Mouse (Mus musculus): ENCODE data around the gene Tmem260. TPM values are rescaled to one million over a fixed set of nuclear protein-coding genes. Genes with fewer than 3 reads are reported as not detected.

The Tmem260 gene
- polyA plus RNA-seq (2016; fragmentation: Nextera tagmentation; extraction: Ambion mirVana), result 29.2 and 30.0 TPM in 2 replicates

DNA sequence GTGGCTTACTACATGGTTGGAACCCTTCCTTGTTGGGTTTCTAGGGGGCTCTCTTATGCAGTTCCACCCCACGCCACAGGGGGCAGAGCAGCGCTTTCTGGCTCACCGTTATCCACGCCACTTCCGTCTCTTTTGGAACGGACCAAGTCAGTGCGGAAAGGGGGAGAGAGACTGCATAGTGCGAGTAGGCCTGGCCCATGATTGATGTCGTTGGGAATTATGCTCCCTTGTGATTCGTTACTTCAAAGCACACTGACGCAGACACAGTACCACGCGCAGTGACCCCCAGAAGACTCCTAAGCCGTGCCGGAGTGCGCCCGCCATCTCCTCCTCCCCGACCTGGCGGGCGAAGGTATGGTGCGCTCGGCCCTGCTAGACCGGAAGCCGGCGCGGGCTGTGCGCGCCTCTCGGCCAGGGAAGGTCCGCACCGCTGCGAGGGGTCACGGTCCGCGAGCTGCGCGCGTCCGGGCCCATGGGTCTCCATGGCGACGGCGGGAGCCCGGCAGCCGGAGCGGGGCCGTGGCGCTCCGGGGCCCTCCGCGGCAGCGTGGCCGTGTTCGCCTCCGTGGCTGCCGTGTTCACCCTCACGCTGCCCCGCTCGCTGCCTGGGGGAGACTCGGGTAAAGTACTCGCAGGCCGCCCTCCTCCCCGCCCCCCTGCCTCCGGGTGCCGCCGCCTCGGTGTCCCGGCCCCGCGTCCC is at the start of gene Tmem260:
Gene Tmem260 (plus strand): TSS at position 141 of the 700 bp plus-strand sequence.
- Histone ChIP-seq H3K4me2 (replicated peaks) (peak within 1 kb of the TSS; percentile 69), H3K27me3 (no peaks in the 10 kb centered on the region; the same call in 1 of the 2 replicates), H3K9me3 (replicated peaks) (no peaks in the 10 kb centered on the region), H3K36me3 (no peaks in the 10 kb centered on the region), H3K9ac (peak within 1 kb of the TSS; percentile 88), H3K4me3 (peak within 1 kb of the TSS; percentile 74), H3K4me1 (peaks cover 10% of the 10 kb centered on the region), H3K27ac (peak within 1 kb of the TSS; percentile 90)
- WGBS, result under 1% methylated on average over 59 of the region's 69 CpGs
- ATAC-seq (ENCODE audit: low FRiP score), result peak; percentile 99

DNA sequence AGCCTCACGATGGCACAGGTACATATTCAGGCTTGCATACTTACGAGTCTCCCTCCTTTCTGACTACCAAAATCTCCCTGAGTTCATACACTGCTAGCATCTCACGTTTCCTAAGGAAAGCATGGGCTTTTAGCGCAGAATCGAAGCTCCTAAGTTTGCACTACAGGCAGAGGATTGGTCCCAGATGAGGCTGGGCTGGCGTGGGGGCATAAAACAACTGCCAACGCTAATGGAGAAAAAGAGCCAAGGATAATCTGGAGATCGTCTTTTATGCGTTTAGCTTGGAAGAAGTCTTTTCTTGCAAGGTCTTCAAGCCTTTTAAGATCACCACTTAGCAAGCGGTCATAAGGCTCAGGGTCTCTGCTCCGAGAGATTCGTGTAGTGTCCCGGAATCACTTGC is 39.8 kb upstream of the Tmem260 start:
- Histone ChIP-seq H3K9me3 (replicated peaks) (no peaks in the 10 kb centered on the region), H3K9ac (no peak overlapping the region), H3K36me3 (no peaks in the 10 kb centered on the region), H3K27me3 (no peaks in the 10 kb centered on the region), H3K27ac (no peak overlapping the region), H3K4me3 (no peak overlapping the region), H3K4me1 (no peaks in the 10 kb centered on the region), H3K4me2 (replicated peaks) (no peak overlapping the region)
- 92% methylated on average over 13 of the region's 13 CpGs for WGBS
- ATAC-seq (ENCODE audit: low FRiP score), result no peak

DNA sequence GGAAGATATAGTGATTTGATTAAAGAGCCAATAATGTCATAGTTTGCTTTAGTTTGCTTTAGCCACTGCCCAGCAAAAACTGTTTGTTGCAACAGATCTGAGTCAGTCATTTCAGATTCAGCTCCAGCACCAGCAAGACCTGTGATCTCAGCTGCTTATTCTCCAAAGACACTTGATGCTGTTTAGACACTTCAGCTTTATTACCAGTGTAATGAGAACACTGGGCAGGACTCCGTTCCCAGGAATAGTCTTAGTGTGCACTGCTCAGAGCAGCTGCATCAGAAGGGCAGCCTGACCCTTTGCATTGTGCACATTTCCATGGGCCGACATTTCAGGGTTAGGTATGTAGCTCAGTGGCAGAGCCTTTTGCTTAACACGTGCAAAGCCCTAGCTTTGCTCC is 28.9 kb upstream of the Tmem260 start:
- H3K27me3 ChIP-seq, result no peaks in the 10 kb centered on the region
- no peak overlapping the region for H3K4me2 ChIP-seq (replicated peaks)
- no peak overlapping the region for H3K27ac ChIP-seq
- H3K36me3 ChIP-seq, result no peaks in the 10 kb centered on the region
- peaks cover 2% of the 10 kb centered on the region; the same call in 1 of the 2 replicates for H3K4me1 ChIP-seq
- H3K9me3 ChIP-seq (replicated peaks), result no peaks in the 10 kb centered on the region
- ATAC-seq (ENCODE audit: low FRiP score), result no peak
- H3K9ac ChIP-seq, result no peak overlapping the region
- no peak overlapping the region for H3K4me3 ChIP-seq
- whole genome bisulfite sequencing, result 76% methylated on average over 3 of the region's 3 CpGs

DNA sequence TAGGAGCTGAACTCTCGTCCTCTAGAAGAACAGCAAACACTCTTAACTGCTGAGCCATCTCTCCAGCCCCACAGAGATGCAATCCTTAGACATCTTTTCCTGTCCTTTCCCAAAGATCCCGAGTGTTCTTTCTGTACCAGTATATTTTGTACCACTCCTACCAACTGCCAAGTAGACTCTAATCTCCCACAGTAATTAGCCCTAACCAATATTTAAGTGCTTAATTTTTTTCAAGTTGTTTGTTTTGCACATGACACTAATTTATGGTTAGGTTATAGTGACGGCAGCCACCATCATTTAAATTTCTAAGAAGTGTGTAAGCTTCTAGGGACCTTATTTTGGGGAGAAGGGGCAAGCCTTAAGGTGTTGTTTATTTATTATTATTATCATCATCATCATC is 27.7 kb upstream of the Tmem260 start:
- no peak overlapping the region for H3K4me2 ChIP-seq (replicated peaks)
- ATAC-seq (ENCODE audit: low FRiP score), result no peak
- no peaks in the 10 kb centered on the region for H3K27me3 ChIP-seq
- H3K27ac ChIP-seq, result no peak overlapping the region
- no peak overlapping the region for H3K9ac ChIP-seq
- 73% methylated on average over 3 of the region's 3 CpGs for WGBS
- no peak overlapping the region for H3K4me3 ChIP-seq
- no peaks in the 10 kb centered on the region for H3K36me3 ChIP-seq
- H3K4me1 ChIP-seq, result peaks cover 5% of the 10 kb centered on the region; the same call in 1 of the 2 replicates
- no peaks in the 10 kb centered on the region for H3K9me3 ChIP-seq (replicated peaks)

DNA sequence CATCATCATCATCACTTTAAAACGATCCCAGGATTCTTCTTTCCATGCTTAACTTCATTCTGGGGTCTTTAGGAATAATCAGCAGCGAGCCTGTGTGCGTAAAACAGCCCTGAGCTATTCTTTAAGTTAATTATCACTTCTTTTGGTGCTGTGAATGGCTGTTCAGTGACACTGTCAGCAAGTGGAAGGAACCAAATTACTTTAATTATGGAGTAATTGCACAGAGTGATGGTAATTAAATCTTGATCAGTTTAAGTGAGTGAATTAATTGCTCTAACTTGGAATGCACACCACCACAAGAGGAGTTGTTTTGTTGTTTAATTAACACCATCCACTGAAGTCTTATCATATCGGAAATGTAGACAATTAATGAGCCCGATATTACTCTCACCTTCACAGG is 27.3 kb upstream of the Tmem260 start:
- Histone ChIP-seq H3K36me3 (no peaks in the 10 kb centered on the region), H3K9ac (no peak overlapping the region), H3K27me3 (no peaks in the 10 kb centered on the region), H3K4me3 (no peak overlapping the region), H3K9me3 (replicated peaks) (no peaks in the 10 kb centered on the region), H3K4me2 (replicated peaks) (no peak overlapping the region), H3K27ac (no peak overlapping the region), H3K4me1 (peaks cover 5% of the 10 kb centered on the region; the same call in 1 of the 2 replicates)
- ATAC-seq (ENCODE audit: low FRiP score), result no peak
- 79% methylated on average over 5 of the region's 5 CpGs for WGBS

DNA sequence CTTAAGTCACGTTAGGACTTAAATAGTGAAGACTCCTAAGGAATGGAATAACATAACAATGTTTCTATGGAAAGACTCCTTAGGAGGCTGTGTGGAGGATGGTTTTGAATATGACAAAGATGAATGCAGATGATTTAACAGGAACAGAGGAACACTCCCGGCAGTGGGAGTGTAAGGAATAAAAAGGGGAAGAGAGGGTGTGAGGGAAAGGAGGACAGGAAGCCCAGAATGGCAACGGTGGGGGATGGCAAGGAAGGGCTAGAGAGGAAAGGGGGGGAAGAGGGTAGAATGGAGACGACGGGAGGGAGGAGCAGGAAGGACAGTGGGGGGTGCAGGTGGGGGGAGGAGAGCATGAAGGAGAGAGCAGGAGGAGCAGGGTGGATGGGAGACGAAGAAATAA is 24.4 kb upstream of the Tmem260 start:
- H3K4me2 ChIP-seq (replicated peaks), result peak overlapping the region; percentile 14; the same call in 1 of the 2 replicates
- H3K9me3 ChIP-seq (replicated peaks), result no peaks in the 10 kb centered on the region
- H3K4me3 ChIP-seq, result no peak overlapping the region
- H3K27ac ChIP-seq, result no peak overlapping the region
- H3K4me1 ChIP-seq, result peaks cover 5% of the 10 kb centered on the region; the same call in 1 of the 2 replicates
- H3K27me3 ChIP-seq, result no peaks in the 10 kb centered on the region
- H3K9ac ChIP-seq, result no peak overlapping the region
- no peak for ATAC-seq (ENCODE audit: low FRiP score)
- WGBS, result 16% methylated on average over 6 of the region's 6 CpGs
- no peaks in the 10 kb centered on the region for H3K36me3 ChIP-seq

DNA sequence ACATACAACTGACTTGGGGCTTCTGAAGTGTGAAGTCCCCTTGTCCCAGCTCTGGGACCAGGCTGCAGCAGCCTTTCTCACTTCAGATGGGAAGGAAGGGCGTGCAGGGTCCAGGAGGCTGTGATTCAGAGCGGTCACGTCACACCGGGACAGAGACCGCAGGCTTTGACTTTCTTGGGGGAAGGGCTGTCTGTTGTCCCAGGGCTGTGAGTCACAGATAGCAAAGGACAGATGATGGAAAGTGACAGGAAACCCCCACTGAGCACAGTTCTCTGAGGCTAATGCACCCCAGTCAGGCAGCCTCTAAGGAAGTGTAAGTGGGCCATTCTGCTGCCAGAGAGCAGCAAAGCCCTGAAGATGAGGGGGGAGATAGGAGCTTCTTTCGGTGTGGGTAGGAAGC is 23.9 kb upstream of the Tmem260 start:
- H3K9ac ChIP-seq, result no peak overlapping the region
- no peaks in the 10 kb centered on the region for H3K36me3 ChIP-seq
- no peaks in the 10 kb centered on the region for H3K27me3 ChIP-seq
- ATAC-seq (ENCODE audit: low FRiP score), result peak; percentile 73
- 19% methylated on average over 6 of the region's 6 CpGs for WGBS
- no peak overlapping the region for H3K27ac ChIP-seq
- peak overlapping the region; percentile 14; the same call in 1 of the 2 replicates for H3K4me2 ChIP-seq (replicated peaks)
- no peaks in the 10 kb centered on the region for H3K9me3 ChIP-seq (replicated peaks)
- H3K4me1 ChIP-seq, result peaks cover 5% of the 10 kb centered on the region; the same call in 1 of the 2 replicates
- no peak overlapping the region for H3K4me3 ChIP-seq

DNA sequence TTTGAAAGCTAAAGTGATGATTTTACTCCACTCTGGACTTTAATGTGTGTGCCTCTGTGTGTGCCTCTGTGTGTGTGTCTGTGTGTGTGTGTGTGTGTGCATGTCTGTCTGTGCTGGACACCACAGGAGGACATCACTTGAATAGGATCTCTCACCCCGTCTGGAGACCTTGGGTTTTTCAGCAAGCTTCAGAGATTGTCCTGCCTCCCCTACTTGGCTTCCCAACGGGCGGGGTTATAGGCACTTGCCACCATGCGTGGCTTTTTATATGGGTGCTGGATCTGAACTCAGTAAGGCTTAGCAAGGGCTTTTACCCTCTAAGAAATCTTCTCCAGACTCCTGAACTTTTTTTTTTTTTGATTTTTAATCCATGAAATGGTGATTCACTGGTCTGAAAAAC is 23.5 kb upstream of the Tmem260 start:
- Histone ChIP-seq H3K4me1 (peaks cover 5% of the 10 kb centered on the region; the same call in 1 of the 2 replicates), H3K27ac (no peak overlapping the region), H3K4me3 (no peak overlapping the region), H3K36me3 (no peaks in the 10 kb centered on the region), H3K27me3 (no peaks in the 10 kb centered on the region), H3K9me3 (replicated peaks) (no peaks in the 10 kb centered on the region), H3K4me2 (replicated peaks) (0 out of 2 replicates have a peak overlapping the region, but pooled peaks have one; percentile 14), H3K9ac (no peak overlapping the region)
- ATAC-seq (ENCODE audit: low FRiP score), result 0 out of 2 replicates have a peak, but pooled peaks have one; percentile 13
- 50% methylated on average over 4 of the region's 4 CpGs for WGBS

DNA sequence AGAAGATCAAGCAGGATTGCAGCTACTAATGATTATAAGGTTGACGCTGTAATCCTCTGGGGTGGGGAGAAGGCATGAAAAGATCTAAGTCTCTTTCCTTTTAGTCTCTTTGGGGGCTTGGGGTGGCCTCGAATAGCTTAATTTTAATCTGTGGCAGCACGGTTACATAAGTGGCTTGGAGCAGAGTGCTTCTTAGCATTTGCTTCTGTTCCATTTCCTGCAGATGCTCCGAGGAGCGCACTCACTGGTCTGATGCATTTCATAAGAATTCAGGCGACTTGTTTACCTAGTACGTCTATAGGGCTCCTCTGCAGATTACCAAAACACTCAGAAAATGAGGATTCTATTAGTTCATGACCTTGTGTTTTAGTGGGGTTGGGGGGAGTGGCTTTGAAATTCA is 23.0 kb upstream of the Tmem260 start:
- H3K36me3 ChIP-seq, result no peaks in the 10 kb centered on the region
- no peak for ATAC-seq (ENCODE audit: low FRiP score)
- no peaks in the 10 kb centered on the region for H3K27me3 ChIP-seq
- no peak overlapping the region for H3K27ac ChIP-seq
- no peak overlapping the region for H3K4me2 ChIP-seq (replicated peaks)
- H3K4me1 ChIP-seq, result peaks cover 5% of the 10 kb centered on the region; the same call in 1 of the 2 replicates
- H3K9me3 ChIP-seq (replicated peaks), result no peaks in the 10 kb centered on the region
- 68% methylated on average over 7 of the region's 7 CpGs for WGBS
- H3K9ac ChIP-seq, result no peak overlapping the region
- no peak overlapping the region for H3K4me3 ChIP-seq

DNA sequence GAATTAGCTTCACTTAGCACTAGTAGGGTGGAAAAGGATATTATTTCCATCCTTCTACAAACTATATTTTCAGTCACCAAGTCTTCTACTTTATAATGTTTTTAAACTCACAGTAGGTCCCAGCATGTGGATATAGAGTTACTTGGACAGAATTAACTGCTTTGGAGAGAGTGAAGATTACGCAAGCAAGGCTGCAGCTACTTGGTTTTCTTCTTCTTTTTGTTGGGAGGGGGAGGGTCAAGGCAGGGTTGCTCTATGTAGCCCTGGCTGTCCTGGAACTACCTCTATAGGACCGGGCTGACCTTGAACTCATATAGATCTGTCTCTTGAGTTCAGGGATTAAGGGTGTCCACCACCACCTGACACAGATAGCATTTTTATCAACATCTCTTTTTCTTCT is 13.9 kb upstream of the Tmem260 start:
- WGBS, result 89% methylated on average over 2 of the region's 2 CpGs
- Histone ChIP-seq H3K4me1 (peaks cover 9% of the 10 kb centered on the region), H3K27ac (no peak overlapping the region), H3K36me3 (no peaks in the 10 kb centered on the region), H3K9me3 (replicated peaks) (no peaks in the 10 kb centered on the region), H3K27me3 (no peaks in the 10 kb centered on the region), H3K9ac (no peak overlapping the region), H3K4me3 (no peak overlapping the region), H3K4me2 (replicated peaks) (no peak overlapping the region)
- ATAC-seq (ENCODE audit: low FRiP score), result no peak

DNA sequence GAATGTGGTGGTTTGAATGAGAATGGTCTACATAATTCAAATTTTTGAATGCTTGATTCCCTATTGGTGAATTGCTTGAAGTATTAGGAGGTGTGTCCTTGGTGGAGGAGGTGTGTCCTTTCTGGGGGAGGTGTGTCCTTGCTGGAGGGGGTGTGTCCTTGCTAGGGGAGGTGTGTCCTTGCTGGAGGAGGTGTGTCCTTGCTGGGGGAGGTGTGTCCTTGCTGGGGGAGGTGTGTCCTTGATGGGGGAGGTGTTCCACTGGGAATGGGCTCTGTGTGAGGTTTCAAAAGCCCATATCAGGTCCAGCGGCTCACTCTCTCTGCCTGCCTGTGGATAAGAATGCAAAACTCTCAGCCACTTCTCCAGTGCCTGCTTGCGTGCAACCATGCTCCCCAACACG is 2.1 kb upstream of the Tmem260 start:
- Histone ChIP-seq H3K4me2 (replicated peaks) (no peak overlapping the region), H3K27ac (no peak overlapping the region)
- no peak for ATAC-seq (ENCODE audit: low FRiP score)

DNA sequence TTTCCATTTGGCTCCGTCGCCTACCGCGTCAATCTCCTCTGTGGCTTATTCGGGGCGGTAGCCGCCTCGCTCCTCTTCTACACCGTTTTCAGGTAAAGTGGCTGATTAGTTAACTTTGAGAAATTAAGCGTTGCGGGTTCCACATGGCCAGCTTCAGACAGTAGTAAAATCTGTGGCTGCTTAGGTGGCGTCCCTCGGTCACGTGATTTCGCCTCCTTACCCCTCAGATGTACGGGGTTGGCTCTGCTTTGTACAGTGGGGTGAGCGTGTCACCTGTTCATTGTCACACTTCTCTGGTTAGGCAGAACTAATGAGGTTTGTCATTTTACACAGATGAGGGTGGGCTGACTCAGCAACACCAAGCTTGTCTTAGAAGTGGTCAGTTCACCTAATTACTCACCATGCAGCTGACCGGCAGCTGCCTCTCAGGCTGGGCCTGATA is 6.1 kb downstream of the Tmem260 start:
- H3K4me1 ChIP-seq, result peaks cover 18% of the 10 kb centered on the region
- 0 out of 2 replicates have a peak, but pooled peaks cover 2% of the 10 kb centered on the region for H3K36me3 ChIP-seq
- no peak overlapping the region for H3K27ac ChIP-seq
- no peaks in the 10 kb centered on the region for H3K9me3 ChIP-seq (replicated peaks)
- ATAC-seq (ENCODE audit: low FRiP score), result no peak
- WGBS, result 74% methylated on average over 18 of the region's 18 CpGs
- no peak overlapping the region for H3K4me2 ChIP-seq (replicated peaks)
- H3K9ac ChIP-seq, result no peak overlapping the region
- no peaks in the 10 kb centered on the region for H3K27me3 ChIP-seq
- H3K4me3 ChIP-seq, result no peak overlapping the region

More for the DNA sequence above, 2.1 kb upstream of the Tmem260 start:
- Histone ChIP-seq H3K36me3 (no peaks in the 10 kb centered on the region), H3K9me3 (replicated peaks) (no peaks in the 10 kb centered on the region), H3K27me3 (no peaks in the 10 kb centered on the region; the same call in 1 of the 2 replicates), H3K4me3 (no peak overlapping the region), H3K4me1 (peaks cover 10% of the 10 kb centered on the region), H3K9ac (no peak overlapping the region)
- 48% methylated on average over 3 of the region's 3 CpGs for WGBS

DNA sequence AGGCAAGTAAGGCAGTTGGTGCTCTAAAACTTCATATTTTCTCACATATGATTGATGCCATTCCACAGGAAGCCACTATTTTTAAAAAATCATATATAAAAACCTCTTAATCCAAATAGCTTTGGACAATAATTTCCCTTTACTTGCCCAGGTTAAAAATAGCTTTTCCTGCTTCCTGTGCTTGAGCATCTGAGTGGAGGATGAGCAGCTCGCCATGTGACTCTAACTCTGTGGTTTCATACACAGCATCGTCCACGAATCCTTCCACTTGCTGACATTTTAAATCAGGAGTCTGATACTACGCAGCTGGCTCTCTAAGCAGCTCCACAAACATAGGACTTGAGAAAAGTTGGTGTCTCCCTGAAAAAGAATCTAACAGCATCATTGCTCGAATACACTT is 7.5 kb downstream of the Tmem260 start:
- Histone ChIP-seq H3K27ac (no peak overlapping the region), H3K27me3 (no peaks in the 10 kb centered on the region), H3K36me3 (0 out of 2 replicates have a peak, but pooled peaks cover 2% of the 10 kb centered on the region), H3K9me3 (replicated peaks) (no peaks in the 10 kb centered on the region), H3K9ac (no peak overlapping the region), H3K4me3 (no peak overlapping the region), H3K4me2 (replicated peaks) (no peak overlapping the region), H3K4me1 (peaks cover 11% of the 10 kb centered on the region)
- ATAC-seq (ENCODE audit: low FRiP score), result no peak
- whole genome bisulfite sequencing, result 82% methylated on average over 5 of the region's 5 CpGs
